Mouse (Mus musculus) midbrain, embryonic 15.5 days (tissue): Measurements from ENCODE around the gene Nr0b1. TPM values are rescaled to one million over a fixed set of nuclear protein-coding genes. Genes with fewer than 3 reads are reported as not detected.

Experiments
- ATAC-seq: fragments of 200-750 bp; cut with Nextera tagmentation; replicated peaks from 2 replicates; pipeline ENCODE4 v1.8.0; 2017; ENCODE audit warnings: moderate TSS enrichment
- H3K27ac ChIP-seq: fragments of 300-500 bp; sonication (generic); 2 replicates; pipeline ENCODE4 v1.5.1; 2015; ENCODE audit warnings: mild to moderate bottlenecking, inconsistent platforms
- H3K27me3 ChIP-seq: fragments of 300-500 bp; sonication (generic); replicated peaks from 2 replicates; pipeline ENCODE4 v1.6.1; 2015; ENCODE audit warnings: inconsistent platforms
- H3K36me3 ChIP-seq: fragments of 300-500 bp; sonication (generic); replicated peaks from 2 replicates; pipeline ENCODE4 v1.6.1; 2015; ENCODE audit warnings: inconsistent platforms
- H3K4me1 ChIP-seq: fragments of 300-500 bp; sonication (generic); 2 replicates; pipeline ENCODE4 v1.6.1; 2015; ENCODE audit warnings: inconsistent platforms
- H3K4me2 ChIP-seq: fragments of 300-500 bp; sonication (generic); 2 replicates; pipeline ENCODE4 v1.6.1; 2015; ENCODE audit warnings: inconsistent platforms, mild to moderate bottlenecking, moderate library complexity
- H3K4me3 ChIP-seq: fragments of 300-500 bp; sonication (generic); 2 replicates; pipeline ENCODE4 v1.5.1; 2015; ENCODE audit warnings: mild to moderate bottlenecking, inconsistent platforms
- H3K9ac ChIP-seq: fragments of 300-500 bp; sonication (generic); 2 replicates; pipeline ENCODE4 v1.6.1; 2015; ENCODE audit warnings: mild to moderate bottlenecking, inconsistent platforms
- H3K9me3 ChIP-seq: fragments of 300-500 bp; sonication (generic); 2 replicates; pipeline ENCODE4 v1.6.1; 2016; ENCODE audit warnings: inconsistent platforms
- WGBS: fragments of 180-500 bp; shearing (Covaris S2); methylation state at CpG from one replicate; pipeline ENCODE4 v1.1.7; 2015; ENCODE audit warnings: mixed read lengths; 5-methylcytosine and 5-hydroxymethylcytosine counted together
- polyA plus RNA-seq: library from polyadenylated mRNA; unstranded; fragments of >200 nt; fragmentation: Nextera tagmentation; extraction: Ambion mirVana; gene quantifications from 2 replicates; pipeline ENCODE4 v1.2.1, GENCODE M21; 2015

Nr0b1 gene
- polyA plus RNA-seq, result 0.68 and 1.1 TPM in 2 replicates

DNA sequence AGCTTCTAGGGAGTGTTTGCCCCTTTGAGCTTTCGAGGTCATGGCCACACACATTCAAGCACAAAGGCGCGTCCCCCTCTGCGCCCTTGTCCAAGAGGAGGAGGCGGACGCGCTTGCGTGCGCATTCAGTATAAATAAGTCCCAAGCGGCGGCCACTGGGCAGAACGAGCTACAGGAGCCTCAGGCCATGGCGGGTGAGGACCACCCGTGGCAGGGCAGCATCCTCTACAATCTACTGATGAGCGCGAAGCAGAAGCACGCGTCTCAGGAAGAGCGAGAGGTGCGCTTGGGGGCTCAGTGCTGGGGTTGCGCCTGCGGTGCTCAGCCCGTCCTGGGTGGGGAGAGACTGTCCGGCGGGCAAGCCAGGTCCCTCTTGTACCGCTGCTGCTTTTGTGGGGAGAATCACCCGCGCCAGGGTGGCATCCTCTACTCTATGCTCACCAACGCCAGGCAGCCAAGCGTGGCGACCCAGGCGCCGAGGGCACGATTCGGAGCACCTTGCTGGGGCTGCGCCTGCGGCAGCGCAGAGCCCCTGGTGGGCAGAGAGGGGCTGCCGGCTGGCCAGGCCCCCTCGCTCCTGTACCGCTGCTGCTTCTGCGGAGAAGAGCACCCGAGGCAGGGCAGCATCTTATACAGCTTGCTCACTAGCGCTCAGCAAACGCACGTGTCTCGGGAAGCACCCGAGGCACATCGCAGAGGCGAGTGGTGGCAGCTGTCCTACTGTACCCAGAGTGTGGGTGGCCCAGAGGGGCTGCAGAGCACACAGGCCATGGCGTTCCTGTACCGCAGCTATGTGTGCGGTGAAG, at the start of gene Nr0b1:
Gene Nr0b1 (plus strand): TSS at position 151 of the 806 bp plus-strand sequence.
- 31% methylated on average over 53 of the region's 53 CpGs for WGBS
- ATAC-seq, result peak; percentile 89

DNA sequence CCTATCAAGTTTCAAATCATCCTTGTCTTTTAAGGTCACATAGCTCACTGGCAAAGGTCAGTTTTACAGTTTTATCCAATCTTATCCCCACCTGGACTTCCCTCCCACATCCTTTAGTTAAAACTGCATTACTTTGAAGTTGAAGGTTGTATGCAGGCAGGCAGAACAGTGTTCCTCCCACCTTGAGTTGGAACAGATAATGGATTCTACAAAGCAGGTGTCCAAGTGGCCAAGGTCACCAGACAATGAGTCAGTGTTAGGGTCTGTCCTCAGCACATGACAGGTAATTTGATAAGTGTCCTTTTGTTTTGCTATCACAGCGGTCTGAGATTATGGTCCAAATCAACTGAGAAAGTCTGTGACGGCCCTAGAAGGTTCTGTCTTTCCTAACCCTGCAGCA, 4.3 kb upstream of the Nr0b1 start:
- Histone ChIP-seq H3K4me3 (no peak overlapping the region), H3K9me3 (no peaks in the 10 kb centered on the region), H3K9ac (no peak overlapping the region), H3K4me1 (no peaks in the 10 kb centered on the region), H3K4me2 (no peak overlapping the region), H3K27ac (no peak overlapping the region), H3K36me3 (no peaks in the 10 kb centered on the region), H3K27me3 (peaks cover under 1% of the 10 kb centered on the region)
- 78% methylated on average over 2 of the region's 2 CpGs for WGBS
- ATAC-seq, result no peak

More for the DNA sequence above, at the start of gene Nr0b1:
- H3K36me3 ChIP-seq, result no peaks in the 10 kb centered on the region
- H3K27me3 ChIP-seq, result peaks cover 8% of the 10 kb centered on the region
- H3K4me1 ChIP-seq, result no peaks in the 10 kb centered on the region
- H3K4me3 ChIP-seq, result peak within 1 kb of the TSS; percentile 48
- H3K4me2 ChIP-seq, result peak within 1 kb of the TSS; percentile 89
- peak within 1 kb of the TSS; percentile 35 for H3K9ac ChIP-seq
- H3K27ac ChIP-seq, result no peak within 1 kb of the TSS
- H3K9me3 ChIP-seq, result no peaks in the 10 kb centered on the region

DNA sequence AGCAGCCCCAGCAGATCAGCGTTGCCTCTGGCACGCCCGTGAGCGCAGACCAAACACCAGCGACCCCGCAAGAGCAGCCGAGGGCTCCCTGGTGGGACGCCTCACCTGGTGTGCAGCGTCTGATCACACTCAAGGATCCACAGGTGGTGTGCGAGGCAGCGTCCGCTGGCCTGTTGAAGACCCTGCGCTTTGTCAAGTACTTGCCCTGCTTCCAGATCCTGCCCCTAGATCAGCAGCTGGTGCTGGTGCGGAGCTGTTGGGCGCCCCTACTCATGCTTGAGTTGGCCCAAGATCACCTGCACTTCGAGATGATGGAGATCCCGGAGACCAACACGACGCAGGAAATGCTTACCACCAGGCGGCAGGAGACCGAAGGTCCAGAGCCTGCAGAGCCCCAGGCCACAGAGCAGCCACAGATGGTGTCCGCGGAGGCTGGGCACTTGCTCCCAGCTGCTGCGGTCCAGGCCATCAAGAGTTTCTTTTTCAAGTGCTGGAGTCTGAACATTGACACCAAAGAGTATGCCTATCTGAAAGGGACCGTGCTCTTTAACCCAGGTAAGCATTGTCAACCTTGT, 943 bp downstream of the Nr0b1 start:
- ATAC-seq, result peak; percentile 65

DNA sequence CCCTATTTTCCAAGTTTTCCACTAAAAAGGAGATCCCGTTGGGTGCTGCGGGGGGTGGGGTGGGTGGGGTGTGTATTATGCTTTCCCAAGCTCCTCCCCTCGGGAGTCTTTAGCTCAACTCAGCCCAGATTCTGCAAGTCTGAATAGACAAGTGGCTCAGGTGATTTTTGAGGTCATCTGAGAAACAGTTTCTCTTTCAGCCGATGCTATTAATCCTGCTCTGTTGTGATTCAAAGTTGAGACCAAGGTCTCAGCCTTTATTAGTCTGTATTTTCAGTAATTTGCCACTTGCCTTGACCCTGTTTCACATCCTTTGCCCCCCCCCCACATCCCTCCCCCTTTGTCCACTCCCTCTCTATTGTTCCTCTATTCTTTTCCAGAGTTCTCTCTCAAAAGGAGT, 1.8 kb downstream of the Nr0b1 start:
- Histone ChIP-seq H3K4me2 (no peak overlapping the region), H3K27ac (no peak overlapping the region), H3K4me3 (no peak overlapping the region), H3K27me3 (peaks cover 8% of the 10 kb centered on the region), H3K9ac (no peak overlapping the region), H3K4me1 (no peaks in the 10 kb centered on the region), H3K36me3 (no peaks in the 10 kb centered on the region), H3K9me3 (no peaks in the 10 kb centered on the region)
- ATAC-seq, result no peak
- 27% methylated on average over 4 of the region's 4 CpGs for WGBS

More for the DNA sequence above, 943 bp downstream of the Nr0b1 start:
- Histone ChIP-seq H3K36me3 (no peaks in the 10 kb centered on the region), H3K4me2 (peak overlapping the region; percentile 89), H3K27me3 (peaks cover 8% of the 10 kb centered on the region), H3K4me1 (no peaks in the 10 kb centered on the region), H3K9ac (peak overlapping the region; percentile 35; the same call in 1 of the 2 replicates), H3K27ac (no peak overlapping the region), H3K4me3 (peak overlapping the region; percentile 48), H3K9me3 (no peaks in the 10 kb centered on the region)
- WGBS, result 24% methylated on average over 25 of the region's 25 CpGs

DNA sequence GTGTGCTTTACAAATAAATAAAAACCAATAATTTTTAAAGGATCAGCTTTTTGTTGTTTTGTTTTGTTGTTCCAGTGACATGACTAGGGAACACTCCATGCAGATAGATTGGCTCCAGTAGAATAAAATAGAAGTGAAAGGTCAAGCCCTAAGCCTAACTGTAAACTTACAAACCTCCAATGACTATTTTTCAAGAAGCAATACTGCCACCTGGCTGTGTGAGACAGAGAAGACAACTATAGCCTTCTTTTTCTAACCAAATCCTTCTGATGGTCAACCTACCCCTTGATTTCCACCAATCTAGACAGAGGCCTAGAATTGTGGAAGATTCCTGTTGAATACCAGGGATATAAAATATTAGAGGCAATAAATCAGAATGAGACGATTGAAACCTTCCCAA, 45.7 kb downstream of the Nr0b1 start:
- Histone ChIP-seq H3K27me3 (no peaks in the 10 kb centered on the region), H3K4me3 (no peak overlapping the region), H3K4me2 (no peak overlapping the region), H3K36me3 (no peaks in the 10 kb centered on the region), H3K4me1 (no peaks in the 10 kb centered on the region), H3K9me3 (no peaks in the 10 kb centered on the region), H3K9ac (no peak overlapping the region), H3K27ac (no peak overlapping the region)
- ATAC-seq, result no peak
- WGBS, result 83% methylated on average over 1 of the region's 1 CpGs

Other genes starting within 250 kb of the Nr0b1 start
- gene Samt3, start 147.6 kb upstream of the Nr0b1 start, polyA plus RNA-seq, result not detected in 2 replicates
- gene Mageb4, start 113.3 kb downstream of the Nr0b1 start, polyA plus RNA-seq, result not detected in 2 replicates